Mouse (Mus musculus) thymus, postnatal 14 days (tissue): ENCODE data around the gene Arntl.
"Not testable (repeated sequence)": the region's sequence is repeated elsewhere in the genome, so short reads cannot be mapped to it uniquely, and the experiment has no call there.

Source experiments
- DNase-seq: peaks from one replicate; pipeline ENCODE4 v3.0.0; 2021

Arntl gene

DNA sequence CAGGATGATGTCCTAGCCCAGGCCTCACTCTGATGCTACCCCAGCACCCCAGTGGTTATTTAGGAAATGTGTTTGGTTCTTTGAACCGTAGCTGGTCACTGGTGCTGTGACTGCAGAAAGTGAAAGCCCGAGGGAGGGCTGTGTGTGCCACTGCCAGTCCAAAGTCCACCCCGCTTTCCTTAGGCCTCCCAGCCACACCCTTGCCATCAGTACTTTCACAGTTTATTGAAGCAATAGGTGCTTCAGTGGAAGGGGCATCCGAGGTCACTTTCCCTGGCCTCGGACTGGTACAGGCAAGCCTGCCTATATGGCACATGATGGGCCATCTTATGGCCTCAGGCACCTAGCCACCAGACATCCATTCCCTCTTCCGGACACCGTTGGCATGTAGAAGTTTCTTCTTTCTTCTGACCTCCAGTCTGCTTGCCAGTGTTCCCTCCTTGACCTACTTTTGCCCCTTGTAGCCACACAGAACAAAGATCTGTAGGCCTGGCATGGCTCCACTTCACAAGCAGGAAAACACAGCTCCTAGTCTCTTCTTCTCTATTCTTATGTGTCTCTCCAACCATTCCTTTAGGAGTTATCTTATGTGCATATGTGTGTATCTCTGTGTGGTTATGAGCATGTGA lies 46.6 kb downstream of the Arntl start:
- no peak for DNase-seq

DNA sequence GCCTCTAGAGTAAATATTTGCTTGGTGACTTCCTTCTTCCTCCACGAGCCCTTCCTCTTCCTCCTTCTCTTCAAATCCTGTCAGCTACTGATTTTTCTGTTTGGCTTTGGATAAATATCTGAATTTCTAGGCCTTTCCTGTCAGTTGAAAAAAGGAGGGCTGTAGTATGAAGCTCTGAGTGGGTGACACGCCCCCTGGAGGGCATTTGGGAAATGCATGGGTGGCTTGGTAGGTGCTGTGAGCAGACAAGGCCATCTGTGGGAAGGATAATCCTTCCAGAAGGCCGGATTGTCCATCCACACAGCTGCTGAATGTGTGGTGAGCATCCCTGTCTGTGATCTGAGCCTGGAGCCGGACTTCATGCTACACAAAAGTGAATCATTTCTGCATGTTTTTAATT lies 48.8 kb downstream of the Arntl start:
- peak; percentile 63 for DNase-seq

DNA sequence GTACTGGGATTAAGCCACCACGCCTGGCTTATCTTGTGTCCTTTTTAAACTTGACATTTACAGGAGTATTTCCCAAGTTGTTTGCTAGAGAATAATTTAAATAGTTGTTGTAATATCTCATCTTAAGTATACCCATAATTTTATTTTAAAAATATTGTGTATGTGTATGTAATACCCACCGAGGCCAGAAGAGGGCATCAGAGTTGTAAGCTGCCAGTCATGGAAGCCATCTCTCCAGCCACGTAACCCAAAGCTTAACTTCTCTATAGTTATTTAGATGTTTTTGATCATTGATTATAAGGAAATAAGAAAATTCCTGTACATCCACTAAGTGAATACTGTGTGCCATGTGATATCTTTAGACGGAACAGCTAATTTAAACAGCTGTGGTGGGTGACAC lies 51.2 kb downstream of the Arntl start:
- DNase-seq, result peak; percentile 61

DNA sequence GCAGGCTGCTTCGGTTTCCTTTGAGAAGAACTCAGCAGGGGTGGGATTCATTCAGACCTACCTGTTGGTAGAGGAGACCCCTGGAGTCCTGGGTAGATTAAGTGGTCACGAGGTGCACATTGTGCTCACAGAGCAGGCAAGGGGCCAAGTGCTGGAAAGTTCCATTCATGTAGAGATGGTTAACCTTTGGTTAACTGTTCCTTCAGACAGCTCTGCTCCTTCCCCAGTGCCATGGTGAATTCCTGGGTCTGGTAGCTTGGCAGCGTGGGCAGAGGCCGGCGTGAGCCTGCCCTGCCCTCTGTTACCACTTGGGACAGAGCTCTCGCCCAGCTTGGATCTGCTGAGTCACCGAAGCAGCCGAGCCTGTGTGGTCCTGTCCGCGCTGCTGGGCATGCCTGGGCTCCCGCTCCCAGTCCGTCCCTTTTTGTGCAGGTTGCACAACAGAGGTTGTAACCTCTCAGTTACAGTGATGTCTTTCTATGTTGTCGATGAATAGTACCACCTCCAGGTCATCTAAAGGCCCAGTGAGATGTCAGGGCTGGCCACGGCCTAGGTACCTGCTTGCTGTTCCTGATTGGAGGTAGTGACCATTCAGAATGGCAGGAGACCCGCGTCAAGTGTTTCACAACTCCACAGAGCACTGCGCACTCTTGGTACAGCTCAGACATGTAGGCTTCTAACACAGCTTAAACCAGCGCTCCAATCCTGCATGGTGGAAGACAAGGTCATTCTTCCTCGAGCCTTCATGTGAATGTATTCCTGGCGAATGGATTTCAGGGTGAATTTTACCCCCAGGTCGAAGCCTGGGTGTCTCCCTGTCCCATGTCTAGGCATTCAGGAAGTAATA lies 53.3 kb downstream of the Arntl start:
- no peak for DNase-seq

DNA sequence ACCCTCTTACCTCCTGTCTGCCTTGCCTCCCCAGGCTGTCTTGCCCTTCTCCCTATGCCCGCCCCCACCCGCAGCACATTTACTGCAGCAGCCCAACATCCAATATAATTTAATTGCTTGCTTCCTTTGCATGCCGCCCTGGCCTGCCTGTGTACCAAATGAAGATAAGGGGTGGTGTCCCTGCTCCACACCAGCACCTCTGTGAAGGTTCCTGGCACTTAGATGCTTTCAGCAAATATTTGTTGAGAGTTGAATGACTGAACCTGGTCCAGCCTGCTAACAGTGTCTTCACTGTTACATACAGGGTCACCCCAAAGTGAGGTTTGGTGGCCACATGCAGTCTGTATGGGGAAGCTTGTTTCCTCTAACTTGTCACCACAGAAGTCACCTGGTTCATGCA lies 54.4 kb downstream of the Arntl start:
- DNase-seq, result no peak

DNA sequence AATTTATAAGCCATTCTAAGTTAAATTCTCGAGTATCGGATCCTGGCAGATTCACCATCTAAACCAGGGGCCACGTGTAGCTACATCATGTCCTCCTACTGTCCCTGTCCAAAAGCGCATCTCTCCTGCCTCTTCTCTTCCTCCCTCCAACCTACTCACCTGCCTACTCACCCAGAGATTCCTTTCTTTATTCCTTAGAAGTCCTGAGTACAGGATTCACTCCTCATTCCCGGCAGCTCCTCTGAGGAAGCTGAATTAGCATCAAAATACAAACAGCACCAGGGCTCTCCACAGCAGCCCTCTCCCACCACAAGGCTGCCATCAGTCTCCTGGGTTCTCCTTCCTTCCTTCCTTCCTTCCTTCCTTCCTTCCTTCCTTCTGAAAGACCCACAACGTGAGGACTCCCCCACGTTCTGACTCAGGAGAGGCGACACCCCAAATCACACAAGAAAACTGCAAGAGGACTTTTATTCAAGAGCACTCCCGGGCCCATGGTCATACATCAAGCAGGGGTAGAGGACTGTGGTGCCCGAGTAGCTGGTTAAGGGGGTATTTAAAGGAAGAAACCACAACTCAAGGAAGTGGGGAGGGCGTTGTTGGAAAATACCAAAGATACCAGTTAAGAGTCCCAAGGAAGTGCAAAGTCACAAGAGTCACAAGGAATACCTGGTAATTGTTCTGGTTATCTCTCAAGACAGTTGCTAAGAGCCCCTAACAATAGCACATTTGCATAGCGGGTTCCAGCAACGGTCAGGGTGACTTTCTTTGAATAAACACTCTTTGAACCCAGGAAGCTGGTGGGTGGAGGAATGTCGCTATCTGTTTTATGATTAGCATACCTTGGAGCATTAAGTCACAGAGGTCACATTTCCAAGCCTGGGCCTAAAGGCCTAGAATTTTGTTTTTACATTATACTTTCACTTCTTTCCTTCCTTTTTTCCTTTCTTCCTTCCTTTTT lies 55.5 kb downstream of the Arntl start:
- DNase-seq, result not testable (repeated sequence)

DNA sequence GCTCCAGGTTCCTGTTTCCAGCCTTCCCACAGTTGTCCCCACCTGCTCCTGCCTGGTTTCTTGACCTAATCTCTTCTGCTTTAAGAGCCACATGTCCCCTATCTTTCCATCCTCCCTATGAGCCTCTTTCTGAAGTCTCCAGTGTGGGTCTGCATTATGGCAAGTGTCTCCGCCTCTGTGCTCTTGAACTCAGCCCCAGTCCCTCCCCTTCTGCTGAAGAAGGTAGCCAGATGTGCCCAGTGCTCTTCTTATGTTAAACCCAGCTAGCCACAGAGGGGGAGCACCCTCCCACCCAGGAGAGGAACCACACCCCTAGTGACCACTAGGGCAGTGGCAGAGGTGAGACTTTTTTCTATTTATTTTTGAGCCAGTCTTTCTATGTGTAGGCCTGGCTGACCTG lies 56.7 kb downstream of the Arntl start:
- no peak for DNase-seq

DNA sequence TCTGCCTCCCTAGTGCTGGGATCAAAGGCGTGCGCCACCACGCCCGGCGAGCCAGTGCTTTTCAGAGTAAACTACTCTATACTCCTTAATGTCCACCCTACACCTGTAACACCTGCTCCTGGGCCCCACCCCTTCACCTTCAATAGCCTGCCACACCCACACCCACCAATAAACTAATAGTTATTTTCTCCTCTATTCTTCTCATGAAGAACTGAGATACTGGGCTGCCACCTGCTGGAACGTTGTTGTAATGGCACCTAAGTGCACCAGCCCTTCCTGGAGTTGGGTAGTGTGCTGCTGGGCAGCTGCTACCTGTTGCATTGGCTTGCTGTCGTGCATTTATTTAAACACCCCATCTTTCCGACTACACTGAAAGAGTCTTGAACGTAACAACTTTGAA lies 61.0 kb downstream of the Arntl start:
- DNase-seq, result peak; percentile 76

DNA sequence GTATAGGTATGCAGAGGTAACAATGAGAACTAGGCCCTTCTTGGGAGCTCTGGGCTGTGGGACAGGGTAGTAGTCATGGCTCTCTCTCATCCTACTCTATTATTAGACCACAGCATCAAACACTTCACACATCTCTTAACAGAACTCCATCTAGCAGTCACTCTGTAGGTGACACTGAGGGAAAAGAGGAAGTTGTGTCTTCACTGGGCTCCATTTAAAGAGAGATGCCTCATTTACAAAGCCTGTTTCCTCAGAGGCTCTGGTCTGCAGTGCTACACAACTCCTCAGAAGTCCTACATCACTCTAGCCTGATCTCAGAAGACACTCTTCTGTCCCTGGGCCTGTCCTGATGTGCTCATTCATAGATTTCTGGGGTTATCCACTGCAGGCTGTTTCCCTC lies 61.8 kb downstream of the Arntl start:
- no peak for DNase-seq

DNA sequence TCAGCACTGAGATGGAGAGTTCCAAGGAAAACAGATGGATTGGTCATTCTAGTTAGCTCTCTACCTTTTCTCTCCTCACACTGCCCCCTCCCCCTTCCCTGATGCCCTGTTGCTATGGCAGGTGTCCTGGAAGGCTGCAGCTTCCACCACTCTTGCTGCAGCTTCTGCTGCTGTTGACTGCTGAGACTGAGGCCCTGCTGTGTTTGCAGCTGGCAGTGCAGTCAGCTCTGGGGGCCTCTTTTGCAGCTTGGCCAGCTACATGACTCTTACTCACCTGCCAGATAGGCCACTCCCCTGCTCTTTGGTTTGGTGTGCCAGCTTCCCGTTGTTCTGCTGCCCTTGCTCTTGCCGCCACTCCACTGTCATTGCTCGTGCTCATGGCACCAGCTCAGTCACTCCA lies 62.7 kb downstream of the Arntl start:
- DNase-seq, result peak; percentile 67

DNA sequence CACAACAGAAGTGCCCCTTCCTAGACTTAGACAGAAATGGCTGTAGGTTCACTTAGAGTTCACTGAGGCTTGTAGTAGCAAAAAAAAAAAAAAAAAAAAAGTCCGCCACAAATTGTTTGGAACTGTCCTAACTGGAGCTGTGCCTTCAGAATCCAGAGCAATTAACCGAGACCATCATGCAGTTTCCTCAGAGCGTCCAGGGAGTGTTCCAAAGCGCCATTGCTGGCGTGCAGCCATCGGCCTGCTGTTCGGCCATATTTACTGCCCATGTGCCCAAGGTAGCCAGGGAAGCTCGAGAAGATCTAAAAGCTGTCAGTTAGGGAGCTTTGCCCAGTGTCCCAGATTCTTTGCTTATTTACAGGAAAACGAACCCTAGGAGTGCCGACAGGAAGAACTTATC lies 63.3 kb downstream of the Arntl start:
- DNase-seq, result no peak

DNA sequence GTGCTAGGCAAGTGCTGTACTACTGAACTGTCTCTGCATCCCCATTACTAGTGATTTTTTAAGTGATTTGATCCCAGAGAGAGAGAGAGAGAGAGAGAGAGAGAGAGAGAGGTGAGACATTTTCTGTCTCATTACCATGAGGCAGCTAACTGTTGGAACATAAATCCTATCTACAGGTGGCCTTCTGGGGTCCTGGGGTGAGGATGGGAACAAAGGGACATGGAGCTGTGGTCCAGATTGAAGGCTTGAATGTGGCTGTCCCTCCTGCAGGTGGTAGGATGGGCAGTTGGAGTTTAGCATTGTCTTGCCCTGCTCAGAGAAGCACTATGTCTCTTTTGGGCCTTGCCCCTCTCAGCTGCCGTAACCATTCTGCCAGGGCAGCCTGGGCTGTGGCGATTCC lies 63.7 kb downstream of the Arntl start:
- no peak for DNase-seq

DNA sequence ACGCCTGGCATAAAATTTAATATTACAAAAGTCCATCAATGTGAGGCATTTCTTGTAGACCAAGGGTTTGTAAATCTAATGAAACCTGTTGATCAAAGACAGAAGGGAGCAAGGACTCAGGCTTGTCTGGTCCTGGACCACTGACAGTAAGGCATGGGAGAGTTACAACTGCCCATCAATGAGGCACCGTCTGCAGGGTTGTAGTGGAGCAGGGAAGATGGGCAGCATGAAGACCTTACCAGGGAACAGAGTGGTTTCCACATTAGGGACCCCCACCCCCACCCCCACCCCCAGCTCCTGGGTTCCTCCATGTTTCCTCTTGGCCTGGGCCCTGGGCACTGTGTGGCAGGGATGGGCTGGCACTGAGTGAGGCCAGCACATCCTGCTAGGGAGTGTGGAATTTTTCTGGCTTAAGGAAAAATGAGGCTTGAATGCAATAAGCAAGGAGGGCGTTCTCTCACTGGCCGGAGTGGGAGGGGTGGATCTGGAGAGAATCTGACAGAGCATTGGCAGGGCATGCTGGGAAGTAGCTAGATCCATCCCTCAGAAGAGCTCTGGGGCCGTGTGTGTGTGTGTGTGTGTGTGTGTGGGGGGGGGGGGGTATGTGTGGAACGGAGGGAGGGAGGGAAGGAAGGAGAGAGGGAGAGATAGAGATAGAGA lies 65.2 kb downstream of the Arntl start:
- no peak for DNase-seq

DNA sequence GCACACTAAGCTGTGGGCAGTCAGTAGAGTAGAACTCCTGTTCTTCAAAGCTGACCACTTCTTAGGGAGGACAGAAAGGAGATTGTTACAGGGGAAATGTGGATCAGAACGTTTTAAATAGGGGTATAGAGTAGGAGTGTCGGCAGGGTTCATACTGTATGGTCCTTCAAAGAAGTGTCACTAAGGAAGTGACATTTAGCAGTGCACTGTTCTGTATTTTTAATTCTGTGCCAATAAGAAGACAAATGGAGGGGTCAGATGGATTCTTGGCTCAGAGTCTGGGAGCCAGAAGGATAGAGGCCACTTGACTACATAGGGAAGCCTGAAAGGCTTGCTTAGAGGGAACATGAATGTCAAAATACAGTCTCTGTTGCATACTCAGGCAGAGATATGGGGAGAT lies 70.0 kb downstream of the Arntl start:
- DNase-seq, result no peak

DNA sequence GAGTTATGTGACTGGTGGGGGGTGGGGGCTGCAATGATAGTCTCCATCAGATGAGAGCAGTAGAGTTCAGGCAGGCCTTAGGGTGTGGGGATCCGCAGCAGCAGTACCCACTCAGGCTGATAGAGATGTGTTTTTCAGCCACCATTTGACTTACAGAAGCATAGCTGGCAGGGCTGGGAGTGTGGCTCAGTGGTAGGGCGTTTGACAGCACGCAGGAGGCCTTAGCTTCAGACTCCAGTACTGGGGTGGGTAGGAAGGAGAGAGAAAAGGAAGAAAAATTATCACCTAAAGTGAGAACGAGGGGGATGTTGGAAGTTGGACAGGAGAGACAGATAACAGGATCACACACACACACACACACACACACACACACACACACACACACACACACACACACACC lies 71.2 kb downstream of the Arntl start:
- peak; percentile 2 for DNase-seq

DNA sequence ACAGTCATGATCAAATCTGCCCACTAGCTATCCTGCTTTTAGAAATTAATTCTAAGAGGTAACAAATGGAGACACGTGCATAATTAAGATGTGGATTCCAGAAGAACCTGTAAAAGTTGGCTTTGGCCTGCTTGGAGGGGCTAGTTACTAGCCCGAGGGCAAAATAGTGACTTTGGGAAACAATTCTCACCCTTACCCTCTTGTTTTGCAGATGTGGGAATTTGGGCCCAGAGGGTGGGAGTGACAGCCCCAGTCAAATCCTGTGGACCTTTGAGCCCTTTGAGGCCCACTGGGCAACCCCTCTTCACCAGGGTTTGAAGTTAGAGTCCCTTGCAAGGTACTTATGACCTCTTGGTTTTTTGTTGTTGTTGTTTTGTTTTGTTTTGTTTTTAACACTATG lies 72.0 kb downstream of the Arntl start:
- DNase-seq, result peak; percentile 3

DNA sequence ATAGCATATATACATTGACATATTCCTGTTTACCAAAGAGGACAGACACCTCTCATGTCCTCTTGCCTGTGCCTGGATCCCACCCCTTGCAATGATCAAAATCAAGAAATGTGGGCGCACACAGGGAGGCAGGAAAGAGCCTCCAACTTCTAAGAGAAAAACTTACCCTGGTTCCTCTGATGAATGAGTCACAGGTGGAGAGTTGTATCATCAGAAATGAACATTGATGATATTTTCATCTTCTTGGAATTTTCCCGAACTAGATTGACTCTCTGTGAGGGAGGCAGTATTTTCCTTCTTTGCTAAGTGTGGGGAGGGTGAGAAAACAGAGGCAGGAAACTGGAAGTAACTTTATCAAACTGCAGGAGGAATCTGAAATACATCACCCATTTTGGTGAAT lies 78.1 kb downstream of the Arntl start:
- DNase-seq, result no peak

DNA sequence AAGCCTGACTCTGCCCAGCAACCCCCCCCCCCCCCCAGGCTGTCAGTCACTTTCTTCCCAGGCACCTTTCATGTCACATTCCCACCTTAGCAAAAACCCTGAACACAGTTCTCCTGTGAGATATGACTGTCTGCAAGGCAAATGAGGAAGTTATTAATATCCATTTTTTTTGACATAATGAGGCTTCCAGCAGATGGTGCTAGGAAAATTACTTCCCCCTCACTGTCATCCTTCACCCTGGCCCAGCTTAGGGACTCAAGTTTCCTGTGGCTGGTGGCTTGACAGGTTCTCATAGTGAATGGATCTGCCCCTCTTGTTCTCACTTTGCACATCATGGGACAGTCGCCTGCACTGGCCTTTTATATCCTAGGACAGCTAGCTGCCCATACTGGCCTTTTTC lies 81.9 kb downstream of the Arntl start:
- no peak for DNase-seq

DNA sequence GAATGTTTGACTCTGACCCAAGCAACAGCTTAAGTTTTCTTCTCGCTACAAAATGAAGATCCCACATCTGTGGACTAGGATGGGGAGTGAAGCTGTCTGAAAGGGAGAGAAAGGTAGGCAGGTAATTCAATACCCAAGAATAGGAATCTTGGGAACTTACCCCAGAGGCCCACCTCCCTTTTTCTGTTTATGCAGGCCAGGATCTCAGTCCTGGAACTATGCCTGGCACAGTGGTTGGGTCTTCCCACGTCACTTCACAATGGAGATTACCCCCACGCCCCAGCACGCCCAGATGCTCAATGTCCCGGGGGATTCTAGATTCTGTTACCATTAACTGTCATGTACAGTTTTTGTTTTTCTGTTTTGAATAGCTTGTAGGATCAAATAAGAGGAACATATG lies 84.5 kb downstream of the Arntl start:
- DNase-seq, result no peak

DNA sequence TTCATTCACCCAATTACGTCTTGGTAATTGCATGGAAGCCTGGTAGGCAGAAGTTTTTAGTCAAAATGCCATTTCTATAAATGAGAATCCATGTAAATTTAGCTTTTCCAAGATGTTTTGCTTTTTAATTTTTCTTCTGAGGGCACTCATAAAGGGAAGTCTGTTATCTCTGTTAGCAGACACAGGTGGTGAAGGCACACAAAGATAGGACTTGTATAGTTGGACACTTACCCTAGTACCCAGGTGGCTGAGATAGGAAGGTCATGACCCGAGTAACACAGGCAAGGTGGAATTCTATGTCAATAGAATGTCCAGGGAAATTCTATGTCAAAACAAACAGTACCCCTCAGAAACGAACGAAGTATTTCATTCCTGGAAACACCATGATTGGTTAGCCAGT lies 84.9 kb downstream of the Arntl start:
- no peak for DNase-seq

DNA sequence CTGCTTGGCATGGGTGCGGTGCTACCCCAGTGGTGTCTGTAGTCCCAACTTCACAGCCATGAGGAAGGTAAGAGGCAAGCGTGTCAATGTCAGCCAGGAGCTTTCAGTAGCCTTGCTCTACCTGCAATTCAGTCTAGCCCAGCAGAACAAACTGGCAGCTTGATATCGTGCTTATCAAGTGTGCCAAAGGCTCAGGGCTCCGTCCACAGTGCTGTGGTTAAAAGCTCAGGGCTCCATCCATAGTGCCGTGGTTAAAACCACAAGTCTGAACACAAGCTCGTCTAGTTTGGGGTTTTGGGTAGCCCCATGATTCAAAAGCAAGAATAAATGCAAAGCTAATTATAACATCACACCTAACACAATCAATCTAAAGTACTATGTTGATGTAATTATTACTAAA lies 87.3 kb downstream of the Arntl start:
- no peak for DNase-seq

DNA sequence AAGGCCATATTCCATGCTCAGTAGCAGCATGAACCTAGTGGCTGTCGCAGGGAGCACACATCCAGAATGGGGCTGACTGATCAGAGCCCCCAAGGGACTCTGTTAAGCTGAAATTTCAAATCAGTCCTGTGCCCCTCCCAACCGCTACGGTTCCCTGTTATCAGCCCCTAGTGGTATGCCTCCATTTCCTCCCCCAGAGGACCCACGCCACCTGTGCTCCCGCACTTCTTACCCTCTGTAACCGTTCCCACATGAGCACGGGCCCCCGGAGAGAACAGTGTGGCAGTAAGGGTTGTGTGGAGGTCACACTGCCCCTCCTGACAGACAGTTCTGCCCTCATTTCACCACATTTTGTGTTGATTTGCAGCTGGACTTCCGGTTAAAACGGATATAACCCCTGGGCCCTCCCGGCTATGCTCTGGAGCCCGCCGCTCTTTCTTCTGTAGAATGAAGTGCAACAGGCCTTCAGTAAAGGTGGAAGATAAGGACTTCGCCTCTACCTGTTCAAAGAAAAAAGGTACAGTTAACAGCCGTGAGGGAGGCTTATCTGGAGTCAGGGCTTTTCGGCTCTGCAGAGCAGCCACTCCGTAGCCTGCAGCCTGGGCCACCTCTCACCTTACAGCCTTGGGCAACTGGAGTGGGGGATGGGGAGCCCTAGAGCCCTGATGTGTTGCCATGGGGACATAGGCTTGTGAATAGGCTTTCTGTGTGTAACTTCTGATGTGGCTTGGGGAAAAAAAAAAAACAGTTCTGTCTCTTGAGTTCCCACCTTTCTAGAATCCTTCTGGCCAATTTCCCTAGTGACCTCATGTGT lies 88.0 kb downstream of the Arntl start:
- peak; percentile 74 for DNase-seq
